Mouse (Mus musculus) lung, postnatal 0 days (tissue): ENCODE results near the gene Glg1. TPM values are rescaled to one million over a fixed set of nuclear protein-coding genes. Genes with fewer than 3 reads are reported as not detected.
"Not testable (repeated sequence)": the region's sequence is repeated elsewhere in the genome, so short reads cannot be mapped to it uniquely, and the experiment has no call there.

Experiments
- ATAC-seq: fragments of 200-750 bp; cut with Nextera tagmentation; 2 replicates; pipeline ENCODE4 v1.8.0; 2017; ENCODE audit warnings: moderate library complexity
- DNase-seq: peaks from one replicate; pipeline ENCODE4 v3.0.0-alpha.2; 2016; ENCODE audit warnings: low spot score
- H3K27ac ChIP-seq: fragments of 300-500 bp; sonication (generic); 2 replicates; pipeline ENCODE4 v1.5.1; 2014; ENCODE audit warnings: antibody characterized with exemption, mild to moderate bottlenecking, low read length, mixed read lengths
- H3K27me3 ChIP-seq: fragments of 300-500 bp; sonication (generic); replicated peaks from 2 replicates; pipeline ENCODE4 v1.6.1; 2014; ENCODE audit warnings: low read length, mixed read lengths; ENCODE audit not compliant: insufficient read depth
- H3K36me3 ChIP-seq: fragments of 300-500 bp; sonication (generic); 2 replicates; pipeline ENCODE4 v1.6.1; 2014; ENCODE audit warnings: low read length, mixed read lengths; ENCODE audit not compliant: insufficient read depth
- H3K4me1 ChIP-seq: fragments of 300-500 bp; sonication (generic); 2 replicates; pipeline ENCODE4 v1.6.1; 2014; ENCODE audit warnings: antibody characterized with exemption, low read depth, low read length, mixed read lengths; ENCODE audit not compliant: insufficient read depth
- H3K4me2 ChIP-seq: fragments of 300-500 bp; sonication (generic); replicated peaks from 2 replicates; pipeline ENCODE4 v1.6.1; 2014; ENCODE audit warnings: low read depth, mild to moderate bottlenecking, low read length, moderate library complexity, mixed read lengths
- H3K4me3 ChIP-seq: fragments of 300-500 bp; sonication (generic); 2 replicates; pipeline ENCODE4 v1.5.1; 2014; ENCODE audit warnings: low read depth, low read length
- H3K9ac ChIP-seq: fragments of 300-500 bp; sonication (generic); replicated peaks from 2 replicates; pipeline ENCODE4 v1.6.1; 2014; ENCODE audit warnings: low read depth, mild to moderate bottlenecking
- H3K9me3 ChIP-seq: fragments of 300-500 bp; sonication (generic); 2 replicates; pipeline ENCODE4 v1.6.1; 2016; ENCODE audit warnings: low read length, mixed read lengths
- CTCF ChIP-seq: IDR thresholded peaks from 2 replicates; pipeline ENCODE4 v1.5.1; 2016; ENCODE audit warnings: antibody characterized with exemption, mild to moderate bottlenecking
- EP300 ChIP-seq: IDR thresholded peaks from 2 replicates; pipeline ENCODE4 v1.6.1; 2016; ENCODE audit warnings: antibody characterized with exemption, mild to moderate bottlenecking, control low read depth
- WGBS: fragments of 180-500 bp; shearing (Covaris S2); extraction: QIAGEN DNeasy Blood & Tissue Kit; methylation state at CpG from one replicate; pipeline ENCODE4 v1.1.7; 2014; 5-methylcytosine and 5-hydroxymethylcytosine counted together
- polyA plus RNA-seq: library from polyadenylated mRNA; unstranded; fragments of >200 nt; fragmentation: Nextera tagmentation; extraction: Ambion mirVana; gene quantifications from 2 replicates; pipeline ENCODE4 v1.2.1, GENCODE M21; 2015

Gene Glg1
- polyA plus RNA-seq, 1 experiment from 2014 or later: 41.6 TPM

DNA sequence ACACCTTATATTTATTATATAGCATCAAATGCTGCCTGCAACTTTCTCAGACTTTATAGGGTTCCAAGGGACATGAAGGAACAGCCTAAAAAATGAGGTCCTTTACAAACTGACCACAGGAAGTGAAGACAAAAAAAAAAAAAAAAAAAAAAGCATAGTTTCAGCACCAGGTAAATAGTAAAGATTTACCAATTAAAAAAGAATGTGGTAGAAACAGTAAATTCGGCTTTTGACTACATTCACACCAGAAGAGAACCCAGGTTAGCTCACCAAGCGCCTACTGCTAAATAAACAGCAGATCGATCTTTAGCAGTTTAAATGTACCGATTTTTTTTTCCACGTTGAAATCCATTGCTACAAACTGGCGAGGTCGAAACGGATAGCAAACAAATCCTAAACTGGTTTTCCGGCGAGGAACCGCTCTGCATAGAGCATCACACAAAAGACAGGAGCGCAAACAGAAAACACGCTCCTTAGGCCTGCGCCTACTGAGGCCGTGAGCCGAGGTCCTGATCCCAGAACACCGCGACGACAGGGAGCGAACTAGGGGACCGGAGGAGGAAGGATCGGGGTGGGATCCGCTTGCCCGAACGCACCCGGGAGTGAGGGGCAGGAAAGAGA, 896 bp downstream of the Glg1 start:
- ATAC-seq (peak; percentile 30; the same call in 1 of the 2 replicates), DNase-seq (no peak)
- peak overlapping the region; percentile 94 for H3K27ac ChIP-seq
- peak overlapping the region; percentile 98 for H3K4me3 ChIP-seq
- H3K9me3 ChIP-seq: no peaks in the 10 kb centered on the region
- no peaks in the 10 kb centered on the region for H3K27me3 ChIP-seq
- H3K9ac ChIP-seq: peak overlapping the region; percentile 83
- WGBS: under 1% methylated on average over 23 of the region's 26 CpGs
- no peaks in the 10 kb centered on the region for H3K36me3 ChIP-seq
- H3K4me1 ChIP-seq: no peaks in the 10 kb centered on the region
- TF ChIP-seq EP300 (no peak), CTCF (no peak)
- peak overlapping the region; percentile 66 for H3K4me2 ChIP-seq

DNA sequence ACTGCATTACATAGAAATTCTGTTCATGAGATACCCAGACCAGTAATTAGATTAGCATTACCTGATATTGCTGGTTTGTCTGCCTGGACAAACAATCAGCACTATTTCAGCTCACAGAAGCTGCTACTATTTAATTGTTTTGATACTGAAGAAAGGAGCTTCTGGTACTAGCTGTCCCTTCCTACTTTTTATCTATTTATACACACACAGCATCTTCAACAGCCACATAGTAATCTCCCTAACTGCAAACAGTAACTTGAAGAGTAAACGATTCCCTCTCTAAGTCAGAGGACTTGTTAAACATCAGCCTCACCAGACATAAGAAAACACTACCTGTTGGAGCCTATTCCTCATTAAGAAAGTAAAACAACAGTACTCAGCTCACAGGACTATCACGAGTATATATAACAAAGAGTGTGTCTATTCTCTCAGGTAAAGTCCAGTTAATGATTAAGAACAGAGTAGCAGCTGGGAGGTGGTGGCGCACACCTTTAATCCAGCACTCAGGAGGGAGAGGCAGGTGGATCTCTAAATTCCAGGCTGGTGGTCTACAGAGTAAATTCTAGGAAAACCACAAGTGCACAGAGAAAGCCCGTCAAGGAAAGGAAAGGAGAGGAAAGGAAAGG, 6.4 kb downstream of the Glg1 start:
- no peak for DNase-seq
- no peaks in the 10 kb centered on the region for H3K4me1 ChIP-seq
- H3K27me3 ChIP-seq: no peaks in the 10 kb centered on the region
- no peaks in the 10 kb centered on the region for H3K36me3 ChIP-seq
- no peak overlapping the region for H3K27ac ChIP-seq
- no peak overlapping the region for H3K4me2 ChIP-seq
- no peak for ATAC-seq
- no peak overlapping the region for H3K4me3 ChIP-seq
- no peak for TF ChIP-seq EP300
- no peak for TF ChIP-seq CTCF
- no peaks in the 10 kb centered on the region for H3K9me3 ChIP-seq
- 55% methylated on average over 4 of the region's 4 CpGs for whole genome bisulfite sequencing
- H3K9ac ChIP-seq: no peak overlapping the region

DNA sequence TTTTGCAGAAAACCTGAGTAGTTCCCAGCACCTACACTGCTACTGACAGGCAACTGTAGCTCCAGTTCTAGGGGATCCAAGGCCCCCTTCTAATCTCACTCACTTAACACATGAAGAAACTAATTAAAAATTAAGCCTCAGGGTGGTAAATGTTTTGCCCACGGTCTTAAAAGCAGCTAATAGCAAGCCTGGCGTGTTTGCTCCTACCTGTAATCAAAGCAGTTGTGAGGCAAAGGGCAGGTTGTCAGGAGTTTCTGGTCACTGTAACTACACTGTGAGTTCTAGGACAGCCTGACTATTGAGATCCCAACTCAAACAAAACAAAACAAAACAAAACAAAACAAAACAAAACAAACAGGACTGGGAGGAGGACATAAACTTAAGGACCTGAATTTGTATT, 8.9 kb downstream of the Glg1 start:
- Histone ChIP-seq H3K36me3 (no peaks in the 10 kb centered on the region), H3K27ac (no peak overlapping the region), H3K9me3 (no peaks in the 10 kb centered on the region), H3K4me3 (no peak overlapping the region), H3K4me1 (no peaks in the 10 kb centered on the region), H3K9ac (no peak overlapping the region), H3K27me3 (no peaks in the 10 kb centered on the region), H3K4me2 (no peak overlapping the region)
- no peak for ATAC-seq
- no peak for DNase-seq
- whole genome bisulfite sequencing: 91% methylated on average over 2 of the region's 2 CpGs
- TF ChIP-seq CTCF: no peak
- TF ChIP-seq EP300: no peak

DNA sequence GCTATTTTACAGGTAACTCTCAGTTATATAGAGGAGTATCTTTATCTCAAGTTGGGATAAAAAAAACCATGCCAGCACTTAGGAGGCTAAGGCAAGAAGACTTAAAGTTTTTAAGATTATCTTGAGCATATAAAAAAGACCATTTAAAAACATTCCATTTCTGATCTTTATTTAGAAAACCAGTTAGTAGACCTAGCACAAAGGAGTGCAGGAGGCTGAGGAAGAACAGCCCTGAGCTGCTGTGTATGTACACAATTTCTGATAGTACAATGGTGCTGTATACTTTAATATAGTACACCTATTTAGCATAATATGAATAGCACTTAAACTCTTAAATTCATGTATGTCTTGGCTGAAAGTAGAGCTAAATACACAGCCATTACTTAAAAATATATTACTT, 10.9 kb downstream of the Glg1 start:
- no peaks in the 10 kb centered on the region for H3K36me3 ChIP-seq
- no peak for TF ChIP-seq CTCF
- TF ChIP-seq EP300: no peak
- no peak overlapping the region for H3K4me2 ChIP-seq
- no peak overlapping the region for H3K4me3 ChIP-seq
- no peaks in the 10 kb centered on the region for H3K9me3 ChIP-seq
- no peaks in the 10 kb centered on the region for H3K27me3 ChIP-seq
- H3K27ac ChIP-seq: no peak overlapping the region
- no peak overlapping the region for H3K9ac ChIP-seq
- no peak for ATAC-seq
- no peaks in the 10 kb centered on the region for H3K4me1 ChIP-seq
- DNase-seq: no peak

DNA sequence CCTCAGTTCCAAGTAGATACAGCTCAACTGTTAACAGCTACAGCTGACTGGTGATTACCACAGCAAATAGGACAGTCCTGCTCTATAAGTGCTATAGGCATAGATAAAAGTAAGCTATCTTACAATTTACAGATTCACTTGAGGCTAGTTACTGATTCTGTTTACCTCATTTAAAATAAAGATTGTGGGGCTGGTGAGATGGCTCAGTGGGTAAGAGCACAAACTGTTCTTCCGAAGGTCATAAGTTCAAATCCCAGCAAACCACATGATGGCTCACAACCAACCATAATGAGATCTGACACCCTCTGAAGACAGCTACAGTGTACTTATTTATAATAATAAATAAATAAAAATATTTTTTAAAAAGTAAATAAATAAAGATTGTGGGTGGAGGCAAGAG, 12.2 kb downstream of the Glg1 start:
- not testable (repeated sequence) for H3K4me1 ChIP-seq, H3K4me2 ChIP-seq, H3K4me3 ChIP-seq, H3K27ac ChIP-seq, H3K36me3 ChIP-seq, DNase-seq, ATAC-seq, H3K27me3 ChIP-seq, H3K9me3 ChIP-seq, H3K9ac ChIP-seq
- WGBS: 97% methylated on average over 1 of the region's 1 CpGs

DNA sequence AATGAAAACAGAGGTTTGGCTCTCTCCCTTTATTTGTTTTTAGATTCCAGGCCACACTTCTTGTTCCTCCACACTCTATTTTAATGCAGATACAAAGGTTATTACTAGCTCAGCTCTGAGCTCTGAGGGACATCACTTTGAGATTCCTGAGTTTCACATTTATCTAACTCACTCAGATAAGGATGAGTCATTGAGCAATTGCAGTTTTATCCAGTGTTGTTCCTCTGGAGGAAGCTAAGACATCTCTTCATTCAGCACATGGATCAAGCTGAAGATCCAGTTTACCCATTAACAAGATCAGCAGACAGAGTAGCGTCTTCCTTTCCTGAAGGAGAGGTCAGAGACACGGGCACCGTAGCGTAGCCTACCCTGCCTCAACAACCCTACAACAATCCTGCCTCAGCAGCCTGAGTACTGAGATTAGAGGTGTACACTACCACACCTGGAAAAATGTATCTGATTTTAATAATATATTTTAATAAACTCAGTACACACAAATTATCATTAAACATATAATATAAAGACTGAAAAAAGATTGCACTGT, 12.7 kb downstream of the Glg1 start:
- no peaks in the 10 kb centered on the region for H3K36me3 ChIP-seq
- DNase-seq: no peak
- TF ChIP-seq EP300 (no peak), CTCF (no peak)
- H3K9me3 ChIP-seq: no peaks in the 10 kb centered on the region
- no peak overlapping the region for H3K4me2 ChIP-seq
- H3K4me1 ChIP-seq: no peaks in the 10 kb centered on the region
- ATAC-seq: no peak
- no peak overlapping the region for H3K27ac ChIP-seq
- H3K4me3 ChIP-seq: no peak overlapping the region
- H3K27me3 ChIP-seq: no peaks in the 10 kb centered on the region
- H3K9ac ChIP-seq: no peak overlapping the region
- 80% methylated on average over 4 of the region's 4 CpGs for WGBS
